Comparison of ENCODE assay signal across 8 mouse cellular contexts in genomic region chr6:83119734-83120051, GRCm38 (mm10). TPM values are rescaled to one million over a fixed set of nuclear protein-coding genes. Genes with fewer than 3 reads are reported as not detected.
DNase-seq lines count a peak whose midpoint lies in the region; ATAC-seq and TF ChIP-seq lines count a peak whose summit lies in the region.

No protein-coding gene starts in this region.

- peak overlapping the region; percentile 78 for H3K9ac ChIP-seq in liver, embryonic 11.5 days (ENCODE audit: low read depth, low read length)
- H3K9ac ChIP-seq in kidney, embryonic 16.5 days (replicated peaks; ENCODE audit: low read length), result peak overlapping the region; percentile 82

- H3K4me1 ChIP-seq in liver, embryonic 11.5 days (replicated peaks; ENCODE audit: control insufficient read depth, insufficient read depth, low read length), result peaks cover 44% of the 10 kb centered on the region
- H3K4me1 ChIP-seq in forebrain, embryonic 10.5 days, result peaks cover 83% of the 10 kb centered on the region
- peaks cover 63% of the 10 kb centered on the region for H3K4me1 ChIP-seq in kidney, embryonic 16.5 days (ENCODE audit: insufficient read depth, low read length)

- peak overlapping the region; percentile 100 for H3K4me2 ChIP-seq in liver, embryonic 11.5 days
- peak overlapping the region; percentile 87 for H3K4me2 ChIP-seq in kidney, embryonic 16.5 days (replicated peaks; ENCODE audit: low read depth, low read length)
- peak overlapping the region; percentile 100 for H3K4me2 ChIP-seq in myocyte (ENCODE audit: low read depth)

- H3K4me3 ChIP-seq in liver, embryonic 11.5 days (ENCODE audit: low read depth, low read length), result peak overlapping the region; percentile 85
- H3K4me3 ChIP-seq in forebrain, embryonic 10.5 days, result peak overlapping the region; percentile 77
- H3K4me3 ChIP-seq in kidney, embryonic 16.5 days (ENCODE audit: low read length), result peak overlapping the region; percentile 76
- peak overlapping the region; percentile 59 for H3K4me3 ChIP-seq in myocyte
- no peak overlapping the region for H3K4me3 ChIP-seq in layer of hippocampus, adult 2 months

- 77% methylated on average over 7 of the region's 7 CpGs for WGBS in liver, embryonic 11.5 days
- 84% methylated on average over 7 of the region's 7 CpGs for WGBS in forebrain, embryonic 10.5 days
- WGBS in kidney, embryonic 16.5 days, result 65% methylated on average over 7 of the region's 7 CpGs

- DNase-seq in liver, embryonic 11.5 days (ENCODE audit: low spot score), result no peak
- no peak for DNase-seq in liver
- no peak for DNase-seq in forebrain, embryonic 10.5 days (ENCODE audit: extremely low spot score, low spot score)
- DNase-seq in urinary bladder, postnatal 14 days (ENCODE audit: low spot score), result no peak
- DNase-seq in layer of hippocampus, adult 2 months (ENCODE audit: low spot score in 2 of 2), result no peak
- DNase-seq in layer of hippocampus, adult 18-20 months (ENCODE audit: low spot score in 2 of 2), result no peak

- no peak for ATAC-seq in liver, embryonic 11.5 days (replicated peaks; ENCODE audit: low FRiP score)
- no peak for ATAC-seq in kidney, embryonic 16.5 days (ENCODE audit: low FRiP score, low TSS enrichment)

- H3K27me3 ChIP-seq in liver, embryonic 11.5 days (replicated peaks; ENCODE audit: control insufficient read depth, insufficient read depth, low read length), result no peaks in the 10 kb centered on the region
- no peaks in the 10 kb centered on the region for H3K27me3 ChIP-seq in forebrain, embryonic 10.5 days (ENCODE audit: poor library complexity, severe bottlenecking)
- H3K27me3 ChIP-seq in kidney, embryonic 16.5 days (ENCODE audit: insufficient read depth, low read length), result no peaks in the 10 kb centered on the region
- H3K27me3 ChIP-seq in myocyte (ENCODE audit: control insufficient read depth, insufficient read depth, insufficient read length), result no peaks in the 10 kb centered on the region

- peaks cover 30% of the 10 kb centered on the region for H3K79me2 ChIP-seq in myocyte (ENCODE audit: control insufficient read depth, insufficient read depth)

- no peaks in the 10 kb centered on the region for H3K9me3 ChIP-seq in liver, embryonic 11.5 days (ENCODE audit: control insufficient read depth, low read length)
- no peaks in the 10 kb centered on the region for H3K9me3 ChIP-seq in forebrain, embryonic 10.5 days
- no peaks in the 10 kb centered on the region for H3K9me3 ChIP-seq in kidney, embryonic 16.5 days (ENCODE audit: low read length)

- no peak overlapping the region for H3ac ChIP-seq in myocyte (ENCODE audit: control insufficient read depth, insufficient read length)

- H3K27ac ChIP-seq in liver, embryonic 11.5 days (ENCODE audit: low read depth, low read length), result peak overlapping the region; percentile 34
- peak overlapping the region; percentile 98 for H3K27ac ChIP-seq in forebrain, embryonic 10.5 days
- H3K27ac ChIP-seq in kidney, embryonic 16.5 days (ENCODE audit: low read length), result peak overlapping the region; percentile 45
- no peak overlapping the region for H3K27ac ChIP-seq in layer of hippocampus, adult 2 months

- H3K36me3 ChIP-seq in liver, embryonic 11.5 days (ENCODE audit: control insufficient read depth, insufficient read depth, low read length), result peaks cover 21% of the 10 kb centered on the region; the same call in 1 of the 2 replicates
- H3K36me3 ChIP-seq in forebrain, embryonic 10.5 days (replicated peaks), result peaks cover 46% of the 10 kb centered on the region
- H3K36me3 ChIP-seq in kidney, embryonic 16.5 days (ENCODE audit: insufficient read depth, low read length), result peaks cover 20% of the 10 kb centered on the region
- H3K36me3 ChIP-seq in myocyte (ENCODE audit: control insufficient read depth, insufficient read depth), result no peaks in the 10 kb centered on the region

- TF ChIP-seq POLR2A in myocyte (IDR thresholded peaks at IDR 0.05; ENCODE audit: insufficient read length, low read depth), result peak; percentile 9

- no peak for TF ChIP-seq CTCF in layer of hippocampus, adult 2 months (conservative IDR thresholded peaks at IDR 0.05)

TF ChIP-seq in myocyte, 11 proteins besides CTCF, POLR2A, EP300 and RAD21:
- TF ChIP-seq MYOD1 (IDR thresholded peaks at IDR 0.05; ENCODE audit: control insufficient read depth in 1 of 3, insufficient read length in 2 of 3, low read depth in 2 of 3) (no peak), USF1 (IDR thresholded peaks at IDR 0.05; ENCODE audit: low read depth) (no peak), TCF3 (IDR thresholded peaks at IDR 0.05; ENCODE audit: insufficient read length, low read depth) (no peak), POLR2AphosphoS2 (IDR thresholded peaks at IDR 0.05; ENCODE audit: insufficient read length, low read depth) (peak; percentile 21)

RNA-seq across cellular contexts. Expression of gene Wbp1, which starts 1.7 kb away (rescaled TPM):
- 45.1 and 50.3 TPM in 2 replicates for polyA plus RNA-seq in liver, embryonic 11.5 days (2014; fragmentation: Nextera tagmentation; extraction: Ambion mirVana)
- 125 and 137 TPM in 2 replicates for polyA plus RNA-seq in forebrain, embryonic 10.5 days (2016; fragmentation: Nextera tagmentation; extraction: Ambion mirVana)
- 159 and 160 TPM in 2 replicates for polyA plus RNA-seq in kidney, embryonic 16.5 days (2015; fragmentation: Nextera tagmentation; extraction: Ambion mirVana)
- polyA plus RNA-seq in myocyte (2012; fragmentation: generic; extraction: Trizol), result 79.6 TPM
- total RNA-seq in layer of hippocampus, adult 2 months (2021), result 10 to 100 TPM; 55.9 to 56.1 TPM
- total RNA-seq in layer of hippocampus, adult 18-20 months (2021), result 10 to 100 TPM; 47.4 to 52.5 TPM

RNA-seq across cellular contexts. Expression of gene Mogs, which starts 4.4 kb away (rescaled TPM):
- 88.9 and 89.6 TPM in 2 replicates for polyA plus RNA-seq in liver, embryonic 11.5 days (2014; fragmentation: Nextera tagmentation; extraction: Ambion mirVana)
- polyA plus RNA-seq in forebrain, embryonic 10.5 days (2016; fragmentation: Nextera tagmentation; extraction: Ambion mirVana), result 32.6 and 38.3 TPM in 2 replicates
- 10.6 and 34.9 TPM in 2 replicates for polyA plus RNA-seq in kidney, embryonic 16.5 days (2015; fragmentation: Nextera tagmentation; extraction: Ambion mirVana)
- 33.2 TPM for polyA plus RNA-seq in myocyte (2012; fragmentation: generic; extraction: Trizol)
- total RNA-seq in layer of hippocampus, adult 2 months (2021), result 10 to 100 TPM; 24.0 to 26.4 TPM
- total RNA-seq in layer of hippocampus, adult 18-20 months (2021), result 10 to 100 TPM; 27.0 TPM

RNA-seq across cellular contexts. Expression of gene Ino80b, which starts 5.5 kb away (rescaled TPM):
- polyA plus RNA-seq in liver, embryonic 11.5 days (2014; fragmentation: Nextera tagmentation; extraction: Ambion mirVana), result 15.8 and 17.6 TPM in 2 replicates
- 17.5 and 19.2 TPM in 2 replicates for polyA plus RNA-seq in forebrain, embryonic 10.5 days (2016; fragmentation: Nextera tagmentation; extraction: Ambion mirVana)
- polyA plus RNA-seq in kidney, embryonic 16.5 days (2015; fragmentation: Nextera tagmentation; extraction: Ambion mirVana), result 14.2 TPM in 2 replicates
- polyA plus RNA-seq in myocyte (2012; fragmentation: generic; extraction: Trizol), result 38.3 TPM
- total RNA-seq in layer of hippocampus, adult 2 months (2021), result 10 to 100 TPM; 22.3 to 25.4 TPM
- total RNA-seq in layer of hippocampus, adult 18-20 months (2021), result 10 to 100 TPM; 28.0 to 29.5 TPM

RNA-seq across cellular contexts. Expression of gene Mrpl53, which starts 10.9 kb away (rescaled TPM):
- polyA plus RNA-seq in liver, embryonic 11.5 days (2014; fragmentation: Nextera tagmentation; extraction: Ambion mirVana), result 110 and 115 TPM in 2 replicates
- 135 and 149 TPM in 2 replicates for polyA plus RNA-seq in forebrain, embryonic 10.5 days (2016; fragmentation: Nextera tagmentation; extraction: Ambion mirVana)
- polyA plus RNA-seq in kidney, embryonic 16.5 days (2015; fragmentation: Nextera tagmentation; extraction: Ambion mirVana), result 131 and 143 TPM in 2 replicates
- 177 TPM for polyA plus RNA-seq in myocyte (2012; fragmentation: generic; extraction: Trizol)
- total RNA-seq in layer of hippocampus, adult 2 months (2021), result 10 to 100 TPM; 64.9 to 67.4 TPM
- 10 to 100 TPM; 58.4 to 69.3 TPM for total RNA-seq in layer of hippocampus, adult 18-20 months (2021)

RNA-seq across cellular contexts. Expression of gene Rtkn, which starts 15.6 kb away (rescaled TPM):
- polyA plus RNA-seq in liver, embryonic 11.5 days (2014; fragmentation: Nextera tagmentation; extraction: Ambion mirVana), result 14.7 and 15.4 TPM in 2 replicates
- polyA plus RNA-seq in forebrain, embryonic 10.5 days (2016; fragmentation: Nextera tagmentation; extraction: Ambion mirVana), result 32.1 and 32.7 TPM in 2 replicates
- polyA plus RNA-seq in kidney, embryonic 16.5 days (2015; fragmentation: Nextera tagmentation; extraction: Ambion mirVana), result 43.0 and 43.9 TPM in 2 replicates
- polyA plus RNA-seq in myocyte (2012; fragmentation: generic; extraction: Trizol), result 29.7 TPM
- 10 to 100 TPM; 80.0 to 84.0 TPM for total RNA-seq in layer of hippocampus, adult 2 months (2021)
- 10 to 100 TPM; 73.5 to 75.8 TPM for total RNA-seq in layer of hippocampus, adult 18-20 months (2021)
